ENCODE assay signal across 16 mouse cellular contexts in the genomic region with DNA sequence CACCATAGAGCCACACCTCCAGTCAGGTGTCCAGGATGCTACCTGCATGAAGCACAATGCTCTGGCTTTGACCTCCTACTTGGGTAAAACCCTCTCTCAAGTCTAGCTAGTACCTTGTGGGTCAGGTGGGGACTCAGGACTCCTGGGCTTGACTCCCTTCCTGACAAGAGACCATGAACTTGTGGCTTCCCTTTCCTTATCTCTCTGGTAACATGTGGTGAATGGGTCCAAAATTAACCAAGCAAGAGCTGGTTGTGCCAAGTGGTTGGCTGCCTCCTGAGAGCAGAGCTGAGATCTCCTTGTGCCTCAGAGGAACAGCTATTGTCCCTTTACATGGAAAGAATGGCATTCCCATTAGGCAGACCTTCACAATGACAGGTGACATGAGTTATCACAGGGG. TPM values are rescaled to one million over a fixed set of nuclear protein-coding genes. Genes with fewer than 3 reads are reported as not detected.
A peak's percentile ranks its signal among the peaks of the same experiment; 100 is the strongest.
DNase-seq lines count a peak whose midpoint lies in the region; ATAC-seq and TF ChIP-seq lines count a peak whose summit lies in the region.
"Had no signal": no experiment of that assay in that cellular context is flagged by ENCODE, and none has a peak within 500 bp of the region (broad histone marks: within the 10 kb centered on the region; RNA-seq: fewer than 3 reads in every experiment).

No protein-coding gene starts in this region.

- peak overlapping the region; percentile 84 for H3K4me2 ChIP-seq in liver, embryonic 14.5 days (ENCODE audit: low read depth)

- H3K4me1 ChIP-seq in megakaryocyte, embryonic 14.5 days: peaks cover 74% of the 10 kb centered on the region
- H3K4me1 ChIP-seq in liver, embryonic 14.5 days (replicated peaks; ENCODE audit: control insufficient read depth in 2 of 2, insufficient read depth in 2 of 2, low read length in 1 of 2): peaks cover 26 to 31% of the 10 kb centered on the region in 2 experiments

- no peak for TF ChIP-seq EP300 in liver, embryonic 14.5 days (IDR thresholded peaks at IDR 0.05; ENCODE audit: low read depth)

- no peak for TF ChIP-seq CTCF in gastrocnemius, adult 2 months (IDR thresholded peaks at IDR 0.05)
- TF ChIP-seq CTCF in liver, embryonic 14.5 days (IDR thresholded peaks at IDR 0.05; ENCODE audit: low read depth): no peak

- H3K9ac ChIP-seq in liver, embryonic 14.5 days (replicated peaks): peak overlapping the region; percentile 23
- H3K9ac ChIP-seq: limb, embryonic 15.5 days had no signal

- no peaks in the 10 kb centered on the region for H3K9me3 ChIP-seq in megakaryocyte, embryonic 14.5 days
- no peaks in the 10 kb centered on the region for H3K9me3 ChIP-seq in liver, embryonic 14.5 days (ENCODE audit: control insufficient read depth, low read length)
- H3K9me3 ChIP-seq: limb, embryonic 15.5 days had no signal

- no peak for DNase-seq in gastrocnemius, adult 2 months
- no peak for DNase-seq in gastrocnemius, postnatal 4 days (ENCODE audit: low spot score in 2 of 2)
- DNase-seq in liver, embryonic 14.5 days (ENCODE audit: low read depth in 3 of 3, low spot score in 3 of 3): no peak
- no peak for DNase-seq in right cerebral cortex, adult 2 months (ENCODE audit: low spot score in 2 of 2)
- DNase-seq in testis, postnatal 14 days (ENCODE audit: low spot score): no peak
- no peak for DNase-seq in left cerebral cortex, postnatal 10 days (ENCODE audit: extremely low spot score in 1 of 2, low spot score in 2 of 2)
- DNase-seq: cerebellum, adult 11 months; heart, adult 2 months; midbrain, embryonic 14.5 days; right cerebral cortex, postnatal 4 days had no signal

- H3K27me3 ChIP-seq in megakaryocyte, embryonic 14.5 days (replicated peaks): no peaks in the 10 kb centered on the region
- H3K27me3 ChIP-seq in liver, embryonic 14.5 days (ENCODE audit: control insufficient read depth, insufficient read depth, low read length): no peaks in the 10 kb centered on the region
- H3K27me3 ChIP-seq: limb, embryonic 15.5 days had no signal

- 0 out of 2 replicates have a peak overlapping the region, but pooled peaks have one; percentile 92 for H3K27ac ChIP-seq in gastrocnemius, adult 2 months
- H3K27ac ChIP-seq in liver, embryonic 14.5 days: no peak overlapping the region; the same call in 1 of the 2 replicates
- H3K27ac ChIP-seq: heart, adult 2 months; kidney, postnatal 0 days; limb, embryonic 15.5 days had no signal

- intact Hi-C loops in gastrocnemius, adult 2 months (cut with DNase I): loop anchor here (5.0 kb wide), 1 partner anchor 38 kb away; no protein-coding TSS in a partner anchor
- intact Hi-C loops in left cerebral cortex, postnatal 10 days (cut with DNase I): no loop called here

- H3K4me3 ChIP-seq in gastrocnemius, adult 2 months: peak overlapping the region; percentile 81; the same call in 1 of the 2 replicates
- H3K4me3 ChIP-seq in megakaryocyte, embryonic 14.5 days (replicated peaks): peak overlapping the region; percentile 99
- H3K4me3 ChIP-seq in liver, embryonic 14.5 days (ENCODE audit: insufficient read depth in 1 of 2, low read depth in 2 of 2, low read length in 2 of 2): no peak overlapping the region; a peak in 1 of 4 replicates
- H3K4me3 ChIP-seq: heart, adult 2 months had no signal

- peaks cover 56% of the 10 kb centered on the region for H3K36me3 ChIP-seq in megakaryocyte, embryonic 14.5 days (replicated peaks; ENCODE audit: low read length)
- peaks cover 3% of the 10 kb centered on the region; the same call in 1 of the 2 replicates for H3K36me3 ChIP-seq in liver, embryonic 14.5 days (replicated peaks; ENCODE audit: control insufficient read depth, insufficient read depth, low read depth)

- ATAC-seq in megakaryocyte, adult 5-6 weeks (ENCODE audit: poor library complexity, severe bottlenecking): no peak
- no peak for ATAC-seq in liver, embryonic 14.5 days (ENCODE audit: insufficient read depth)
- ATAC-seq: forebrain, embryonic 16.5 days; intestine, embryonic 16.5 days had no signal

RNA-seq across cellular contexts. Expression of gene Haus8, which starts 1.7 kb away (rescaled TPM):
- 1 to 10 TPM; 5.5 to 7.9 TPM for total RNA-seq in gastrocnemius, adult 2 months (2021)
- total RNA-seq in gastrocnemius, postnatal 4 days (2021): 10 to 100 TPM; 12.9 to 15.2 TPM
- polyA plus RNA-seq in megakaryocyte, embryonic 14.5 days (2012; ENCODE audit: insufficient read depth, low replicate concordance): 9.3 and 14.0 TPM in 2 replicates
- 39.5 and 46.9 TPM in 2 replicates for total RNA-seq in megakaryocyte, adult 5-6 weeks (2015)
- 74.0 and 91.2 TPM in 2 replicates for total RNA-seq in megakaryocyte, adult 5-6 weeks (2017)
- polyA plus RNA-seq in liver, embryonic 14.5 days (2012; rRNA removed): 16.0 and 23.9 TPM in 2 replicates
- 47.1 and 51.6 TPM in 2 replicates for polyA plus RNA-seq in liver, embryonic 14.5 days (2014; fragmentation: Nextera tagmentation; extraction: Ambion mirVana)
- total RNA-seq in left cerebral cortex, postnatal 10 days (2021): 10 to 100 TPM; 14.5 to 19.6 TPM

RNA-seq across cellular contexts. Expression of gene Myo9b, which starts 2.0 kb away (rescaled TPM):
- 1 to 10 TPM; 6.1 to 9.3 TPM for total RNA-seq in gastrocnemius, adult 2 months (2021)
- total RNA-seq in gastrocnemius, postnatal 4 days (2021): 10 to 100 TPM; 35.7 to 45.0 TPM
- 63.5 and 70.1 TPM in 2 replicates for polyA plus RNA-seq in megakaryocyte, embryonic 14.5 days (2012; ENCODE audit: insufficient read depth, low replicate concordance)
- total RNA-seq in megakaryocyte, adult 5-6 weeks (2015): 57.1 and 60.8 TPM in 2 replicates
- 61.7 and 71.4 TPM in 2 replicates for total RNA-seq in megakaryocyte, adult 5-6 weeks (2017)
- 5.9 and 6.4 TPM in 2 replicates for polyA plus RNA-seq in liver, embryonic 14.5 days (2012; rRNA removed)
- 5.8 and 7.0 TPM in 2 replicates for polyA plus RNA-seq in liver, embryonic 14.5 days (2014; fragmentation: Nextera tagmentation; extraction: Ambion mirVana)
- total RNA-seq in left cerebral cortex, postnatal 10 days (2021): 10 to 100 TPM; 30.5 to 30.6 TPM

Comparison
In these comparisons a context has a peak if more than half of its experiments do, and no peak if none do; other contexts are left out.
1. H3K4me3 ChIP-seq: peak in gastrocnemius, adult 2 months (single experiment) and megakaryocyte, embryonic 14.5 days (single experiment); none in liver, embryonic 14.5 days (0 of 2).